Mouse (Mus musculus): ENCODE measurements around the gene Gm572.
A peak's percentile ranks its signal among the peaks of the same experiment; 100 is the strongest.

Gene Gm572

GRCm38 (mm10) chr4:148625756-148626622 is 17.1 kb upstream of the Gm572 start:
- peak; percentile 54 for DNase-seq

- peak; percentile 99 for DNase-seq
Observed at GRCm38 (mm10) chr4:148626623-148627185, 16.4 kb upstream of the Gm572 start, which contains the start of gene Tardbp. Gene Tardbp (minus strand): TSS chr4:148627019.

GRCm38 (mm10) chr4:148627246-148627645 is 15.9 kb upstream of the Gm572 start:
- no peak for DNase-seq

GRCm38 (mm10) chr4:148632013-148632692 is 11.0 kb upstream of the Gm572 start:
- no peak for DNase-seq

DNA sequence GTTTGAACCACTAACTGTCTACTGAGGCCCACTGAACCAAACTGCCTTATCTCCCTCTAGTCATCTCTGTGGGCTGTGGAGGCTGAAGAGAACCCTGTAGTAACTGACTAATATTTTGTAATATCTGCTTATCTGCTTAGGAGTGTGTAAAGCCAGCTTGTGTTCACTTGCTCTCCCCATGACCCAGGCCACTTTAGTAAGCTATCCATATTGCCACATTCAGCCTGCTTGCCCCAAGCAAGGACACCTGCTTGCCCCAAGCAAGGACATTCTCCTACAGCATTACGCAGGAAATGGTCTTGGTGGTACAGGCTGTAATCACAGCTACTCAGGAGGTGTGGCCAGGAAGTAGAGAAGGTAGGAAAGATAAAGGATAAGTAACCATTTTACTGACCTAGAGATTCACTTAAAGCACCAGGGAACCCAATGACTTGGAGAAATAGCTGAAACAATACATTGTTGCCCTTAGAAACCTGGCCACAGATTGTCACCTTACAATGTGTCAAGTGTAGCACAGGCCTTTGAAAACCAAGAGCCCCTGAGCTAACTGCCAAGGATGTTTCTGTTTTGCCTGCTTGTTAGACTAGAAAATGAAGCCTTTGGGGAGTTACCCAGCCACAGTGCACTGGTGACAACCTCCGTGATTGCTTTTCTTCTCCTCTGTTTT is 9.6 kb upstream of the Gm572 start:
- no peak for DNase-seq

- DNase-seq: no peak
Observed at GRCm38 (mm10) chr4:148635309-148635708, 7.8 kb upstream of the Gm572 start.

GRCm38 (mm10) chr4:148638302-148638701 is 4.8 kb upstream of the Gm572 start:
- DNase-seq: no peak

DNA sequence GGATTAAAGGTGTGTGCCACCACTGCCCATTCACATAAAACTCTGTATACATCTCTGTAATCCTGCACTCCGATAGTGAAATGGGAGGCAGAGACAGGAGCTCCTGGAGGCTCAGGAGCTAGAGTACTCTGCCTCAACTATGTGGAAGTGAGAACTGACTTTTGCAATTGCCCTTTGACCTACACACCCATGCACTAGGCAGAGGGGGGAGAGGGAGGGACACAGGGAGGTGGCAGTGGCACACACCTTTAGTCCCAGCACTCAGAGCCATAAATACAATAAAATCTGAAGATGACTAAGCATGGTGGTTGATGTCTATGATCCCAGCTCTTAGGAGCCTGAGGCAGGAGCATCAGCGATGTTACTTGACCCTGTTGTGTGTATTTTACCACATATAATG is 3.7 kb upstream of the Gm572 start:
- DNase-seq: no peak

DNA sequence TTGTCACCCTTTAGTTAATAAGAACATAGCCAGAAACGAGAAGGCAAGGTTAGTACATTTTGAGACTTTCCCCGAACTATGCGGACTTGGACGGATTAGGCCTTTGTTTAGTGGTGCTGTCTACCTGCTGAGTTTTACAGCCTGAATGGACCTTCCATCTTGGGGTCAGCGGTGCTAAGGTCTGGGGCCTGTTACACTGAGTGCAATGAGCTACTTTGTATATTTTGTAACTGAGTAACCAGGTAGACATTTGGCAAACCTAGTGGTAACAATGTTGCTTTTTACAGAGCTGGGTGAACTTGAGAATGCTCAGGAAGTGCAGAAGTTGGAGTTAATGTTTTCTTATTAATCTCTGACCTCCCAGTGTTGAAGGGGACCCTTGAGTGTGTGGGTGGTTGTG is 2.0 kb upstream of the Gm572 start:
- DNase-seq: no peak

DNA sequence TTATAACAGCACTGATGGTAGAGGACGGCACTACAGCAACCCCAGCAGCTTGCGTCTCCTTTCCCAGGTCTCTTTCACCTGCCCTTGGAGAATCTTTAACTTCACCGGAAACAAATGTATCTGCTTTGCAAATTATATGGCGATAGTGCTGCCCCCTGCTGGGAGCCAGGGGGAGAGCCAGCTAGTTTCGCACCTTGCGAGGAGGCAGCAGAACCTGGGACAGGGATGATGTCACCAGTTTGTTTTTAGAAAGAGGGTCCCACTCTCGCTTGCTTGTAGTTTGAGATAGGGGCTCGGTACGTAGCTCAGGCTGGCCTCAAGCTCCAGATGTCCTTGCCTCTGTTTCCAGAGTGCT is 1.0 kb downstream of the Gm572 start:
- DNase-seq: peak; percentile 92

DNA sequence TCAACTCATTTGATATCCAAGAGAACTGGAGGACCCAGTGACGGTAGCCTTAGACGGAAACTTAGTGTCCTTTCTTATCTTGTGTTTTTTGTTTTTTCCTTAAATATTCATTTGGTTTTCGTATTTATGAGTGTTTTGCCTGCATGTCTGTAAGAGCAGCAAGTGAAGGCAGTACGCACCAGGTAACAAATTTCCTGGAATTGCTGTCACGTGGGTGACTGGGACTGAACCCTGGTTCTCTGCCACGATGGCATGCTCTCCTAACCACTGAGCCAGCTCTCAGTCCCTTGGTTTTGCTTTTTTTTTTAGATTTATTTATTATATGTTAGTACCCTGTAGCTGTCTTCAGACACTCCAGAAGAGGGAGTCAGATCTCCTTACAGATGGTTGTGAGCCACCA is 1.8 kb downstream of the Gm572 start:
- DNase-seq: no peak

DNA sequence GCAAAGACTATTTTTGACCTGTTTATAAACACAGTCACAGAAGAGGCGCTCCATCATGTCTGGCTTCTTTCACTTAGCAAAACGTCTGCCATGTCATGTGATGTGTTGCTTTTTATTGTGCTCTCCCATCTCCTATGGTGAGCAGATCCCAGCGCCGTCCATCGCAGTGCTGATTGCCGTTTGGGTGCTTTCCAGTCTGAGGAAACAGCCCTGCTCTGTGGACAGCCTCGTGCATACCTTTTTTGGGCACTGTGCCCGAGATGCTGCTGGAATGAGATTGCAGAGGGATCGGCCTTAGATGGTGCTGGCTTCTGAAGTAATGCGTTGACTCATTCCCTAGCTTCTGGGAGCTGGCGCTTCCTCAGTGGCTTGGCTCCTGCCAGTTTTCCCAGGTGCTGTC is 3.5 kb downstream of the Gm572 start:
- no peak for DNase-seq

- DNase-seq: peak; percentile 54
Observed at GRCm38 (mm10) chr4:148649309-148649708, 6.2 kb downstream of the Gm572 start.

- DNase-seq: no peak
Observed at GRCm38 (mm10) chr4:148651045-148651444, 7.9 kb downstream of the Gm572 start.

DNA sequence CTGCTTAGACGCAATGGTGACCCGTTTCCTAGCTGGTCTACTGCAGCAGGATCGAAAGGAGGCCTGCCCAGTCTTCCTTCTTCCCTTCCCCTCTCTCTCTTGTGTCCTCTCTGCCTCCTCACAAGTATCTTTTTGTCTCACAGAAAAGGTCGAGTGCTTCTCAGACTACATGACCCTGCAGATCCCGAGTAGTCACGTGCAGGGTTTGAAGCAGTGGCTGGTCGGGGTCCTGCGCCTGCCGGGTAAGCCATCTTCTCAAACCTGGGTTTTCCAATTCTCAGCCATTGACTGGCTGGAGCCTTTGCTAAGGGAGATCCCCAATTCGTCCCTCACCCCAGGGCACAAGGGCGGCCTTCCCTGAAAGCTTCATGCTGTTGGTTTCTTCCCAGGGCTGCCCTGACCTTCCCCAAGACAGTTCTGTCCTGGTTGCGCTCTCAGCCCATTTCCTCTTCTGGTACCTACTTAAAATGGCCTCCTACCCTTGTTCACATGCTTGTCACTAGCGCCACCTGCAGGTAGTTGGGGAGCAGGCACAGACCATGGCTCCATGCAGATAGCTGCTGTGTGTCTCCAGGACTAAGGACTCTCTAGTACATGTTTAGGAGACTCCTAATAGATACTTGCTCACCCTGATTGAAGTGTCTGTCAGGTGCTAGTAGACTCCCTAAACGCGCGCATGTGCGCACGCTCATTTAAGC is 11.7 kb downstream of the Gm572 start:
- peak; percentile 84 for DNase-seq

- peak; percentile 66 for DNase-seq
Observed at GRCm38 (mm10) chr4:148656691-148657258, 13.7 kb downstream of the Gm572 start.

DNA sequence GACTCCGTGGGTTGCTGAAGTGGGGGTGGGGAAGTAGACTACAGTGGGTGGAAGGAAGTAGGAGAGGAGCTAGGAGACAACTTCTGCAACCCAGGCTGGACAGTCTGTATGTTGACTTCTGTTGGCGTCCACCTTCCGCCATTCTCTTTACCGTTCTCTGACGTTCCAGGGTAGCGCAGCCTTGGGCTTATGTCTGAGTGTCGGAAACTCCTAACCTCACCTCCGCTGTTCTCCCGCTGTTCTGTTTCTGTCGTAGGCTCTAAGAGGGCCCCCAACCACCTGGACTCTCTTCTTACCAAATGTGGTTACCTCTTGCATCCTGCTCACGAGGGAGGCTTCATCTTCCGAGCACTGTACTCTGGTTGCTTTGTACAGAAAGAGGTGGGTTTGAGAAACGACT is 14.7 kb downstream of the Gm572 start:
- peak; percentile 77 for DNase-seq

- DNase-seq: no peak
Observed at GRCm38 (mm10) chr4:148660174-148660573, 17.1 kb downstream of the Gm572 start.

DNA sequence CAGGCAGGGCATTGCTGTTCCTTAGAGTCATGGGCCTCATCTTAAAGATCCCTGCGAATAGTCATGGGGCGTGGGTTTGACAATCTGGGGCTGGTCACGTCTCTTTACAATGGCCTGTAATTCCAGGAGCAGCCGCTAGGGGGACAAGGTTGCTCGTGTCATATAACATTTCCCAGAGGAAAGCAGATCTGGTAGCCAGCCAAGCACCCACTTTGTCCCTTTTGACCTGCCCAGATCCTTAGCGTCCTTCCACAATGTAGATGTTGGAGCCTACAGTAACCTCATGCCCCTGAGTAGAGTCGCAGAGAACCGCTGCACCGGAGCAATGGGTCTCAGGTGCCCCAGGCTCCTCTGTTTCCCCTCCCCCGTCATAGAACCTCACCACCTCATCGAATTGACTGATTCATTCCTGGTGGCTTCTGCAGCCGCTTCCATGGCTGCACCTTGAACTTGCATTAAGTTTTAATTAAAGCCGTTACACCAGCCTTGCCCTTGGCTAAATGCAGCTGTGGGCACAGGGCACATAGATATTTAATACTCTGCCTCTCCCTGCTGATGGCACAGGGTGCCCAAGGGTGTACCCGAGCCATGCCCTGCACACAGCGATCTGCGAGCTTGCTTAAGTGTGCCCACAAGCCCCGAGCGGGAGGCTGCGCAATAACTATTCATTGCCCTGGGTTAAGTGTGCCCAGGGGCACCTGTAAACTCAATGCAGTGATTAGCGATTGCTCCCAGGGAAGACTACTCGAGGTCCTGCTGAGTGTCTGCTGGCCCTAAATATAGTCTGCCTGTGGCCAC is 19.2 kb downstream of the Gm572 start:
- peak; percentile 91 for DNase-seq

GRCm38 (mm10) chr4:148663326-148663725 is 20.2 kb downstream of the Gm572 start:
- no peak for DNase-seq

DNA sequence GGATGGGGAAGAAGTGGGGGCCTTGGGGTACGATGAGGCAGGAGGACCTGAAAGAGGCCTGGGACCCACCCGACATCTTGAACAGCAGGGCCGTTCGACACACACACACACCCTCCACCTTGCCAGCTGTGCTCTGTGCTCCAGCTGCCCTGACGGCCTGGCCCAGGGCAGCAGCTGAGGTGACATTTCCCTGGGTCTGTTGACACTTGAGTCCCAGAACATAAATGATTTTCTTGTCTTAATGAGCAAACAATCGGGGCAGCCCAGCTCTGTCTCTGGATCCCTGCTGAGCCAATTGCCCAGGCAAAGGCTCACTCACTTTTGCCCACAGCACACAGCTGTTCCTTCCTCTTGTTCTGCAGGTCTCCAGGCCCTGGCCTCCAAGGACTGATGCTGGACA is 20.9 kb downstream of the Gm572 start:
- no peak for DNase-seq
